Mouse (Mus musculus) T-helper 17 cell (primary cell): ENCODE results near the gene Adam22.
"Not testable (repeated sequence)": the region's sequence is repeated elsewhere in the genome, so short reads cannot be mapped to it uniquely, and the experiment has no call there.

Experiments used
- in situ Hi-C, 2 experiments: fragments of 300-600 bp; cut with MboI, MseI; formaldehyde crosslinking; loops; 1 replicate in 1 of 2; 2 replicates in 1 of 2; pipeline ENCODE4 v1.15.1; 2025; ENCODE audit warnings: high pct_unique_total_duplicates in 2 of 2

The Adam22 gene

DNA sequence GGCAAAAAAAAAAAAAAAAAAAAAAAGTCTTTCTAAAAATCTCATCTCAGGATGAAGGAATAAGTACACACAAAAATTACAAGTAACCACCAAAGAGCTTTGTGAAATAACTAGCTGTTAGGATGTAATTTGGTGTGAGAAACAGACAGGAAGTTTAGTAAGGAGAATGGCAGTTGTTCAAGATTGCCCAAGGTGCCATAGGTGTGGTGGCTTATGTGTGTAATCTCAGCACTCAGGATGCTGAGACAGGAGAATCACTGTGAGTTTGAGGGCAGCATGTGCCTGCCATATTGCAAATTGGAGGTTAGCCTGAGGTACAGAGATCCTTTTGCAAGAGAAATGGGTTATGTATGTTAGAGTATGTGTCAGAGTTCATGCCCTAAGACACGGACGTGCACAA lies 305.5 kb downstream of the Adam22 start:
- in situ Hi-C loops = loop anchor here (10.0 to 25.0 kb wide), 3 partner anchors 350 to 1100 kb away; partner anchors contain the start of genes Dbf4 (in 1 of the 2), Dmtf1 (in 1 of the 2) and Slc25a40 (in 1 of the 2)

DNA sequence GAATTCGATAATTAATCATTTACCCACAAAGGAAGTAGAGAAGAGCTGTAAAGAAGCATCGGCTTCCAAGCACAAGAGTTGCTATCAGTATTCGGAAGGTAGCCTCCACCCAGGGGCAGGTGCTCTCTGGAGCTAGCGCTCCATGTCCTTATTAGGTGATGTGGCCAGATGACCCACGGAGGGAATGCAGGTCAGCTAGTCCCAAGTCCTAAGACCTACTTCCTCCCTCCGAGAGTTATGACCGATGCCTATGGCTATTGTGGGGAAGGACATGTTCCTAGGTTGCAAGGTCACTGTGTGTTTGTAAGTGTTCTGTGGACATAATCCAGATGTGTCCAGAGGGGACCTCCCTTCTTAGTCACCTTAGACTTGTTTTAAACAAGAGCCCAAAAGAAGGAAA lies 309.9 kb downstream of the Adam22 start:
- in situ Hi-C loops = loop anchor here (25.0 kb wide), 2 partner anchors 354 to 1104 kb away; partner anchors contain the start of genes Dbf4 (in 1 of the 2), Dmtf1 (in 1 of the 2) and Slc25a40 (in 1 of the 2)

DNA sequence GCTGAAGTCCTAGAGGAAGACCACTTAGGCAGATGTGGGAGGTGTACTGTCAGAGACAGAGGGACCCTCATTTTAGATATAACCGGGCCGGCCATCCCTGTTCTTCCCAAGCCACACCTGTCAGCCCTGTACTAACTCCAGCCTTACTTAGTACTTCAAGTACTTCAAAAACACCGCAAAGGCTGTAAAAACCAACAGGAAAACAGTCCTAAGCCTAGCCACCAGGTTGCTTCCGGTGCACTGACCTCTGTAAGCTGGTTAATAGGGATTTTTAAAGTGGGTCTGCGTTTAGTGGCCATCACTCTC lies 311.0 kb downstream of the Adam22 start:
- in situ Hi-C loops = loop anchor here (25.0 kb wide), 2 partner anchors 355 to 1105 kb away; partner anchors contain the start of genes Dbf4 (in 1 of the 2), Dmtf1 (in 1 of the 2) and Slc25a40 (in 1 of the 2)

DNA sequence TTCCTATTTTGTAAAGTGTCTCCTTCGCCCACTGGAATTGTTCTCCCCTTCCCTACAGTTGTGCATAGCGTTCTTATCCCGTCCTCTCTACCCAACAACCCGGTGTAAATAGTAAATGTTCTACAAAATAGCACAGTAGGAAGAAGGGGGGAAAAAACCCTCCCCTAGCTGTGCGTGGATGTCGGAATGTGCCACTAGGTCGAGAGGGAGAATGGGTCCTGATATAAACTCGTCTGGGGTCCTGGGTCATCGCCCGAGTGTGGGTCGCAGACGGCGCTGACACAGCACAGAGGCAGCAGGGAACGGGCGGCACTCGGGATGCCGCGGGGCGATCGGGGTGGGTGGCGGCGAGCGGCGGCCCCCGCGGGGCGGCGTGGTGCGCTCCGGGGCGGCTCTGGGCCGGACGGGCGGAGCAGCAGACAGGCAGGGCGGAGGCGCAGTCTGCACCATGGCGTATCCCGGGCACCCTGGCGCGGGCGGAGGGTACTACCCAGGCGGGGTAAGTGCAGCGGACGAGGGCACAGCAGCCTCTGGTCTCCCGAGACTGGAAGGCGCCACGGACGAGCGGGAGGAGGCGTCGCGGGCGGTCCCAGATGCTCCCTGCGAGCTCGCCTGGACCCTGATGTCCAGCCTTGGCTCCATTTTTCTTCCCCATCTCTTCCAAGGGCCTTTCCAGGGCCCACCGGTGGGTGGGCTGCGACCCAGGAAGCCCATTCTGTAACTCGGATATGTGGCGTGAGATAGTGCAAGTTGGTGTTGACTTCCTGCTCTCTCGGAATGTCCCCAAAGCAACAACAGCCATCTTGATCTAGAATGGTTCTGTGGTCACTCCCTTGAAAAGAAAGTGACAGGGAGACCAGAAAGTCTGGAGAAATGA lies 311.6 kb downstream of the Adam22 start:
- in situ Hi-C loops = loop anchor here (25.0 kb wide), 2 partner anchors 356 to 1106 kb away; partner anchors contain the start of genes Dbf4 (in 1 of the 2), Dmtf1 (in 1 of the 2) and Slc25a40 (in 1 of the 2)

DNA sequence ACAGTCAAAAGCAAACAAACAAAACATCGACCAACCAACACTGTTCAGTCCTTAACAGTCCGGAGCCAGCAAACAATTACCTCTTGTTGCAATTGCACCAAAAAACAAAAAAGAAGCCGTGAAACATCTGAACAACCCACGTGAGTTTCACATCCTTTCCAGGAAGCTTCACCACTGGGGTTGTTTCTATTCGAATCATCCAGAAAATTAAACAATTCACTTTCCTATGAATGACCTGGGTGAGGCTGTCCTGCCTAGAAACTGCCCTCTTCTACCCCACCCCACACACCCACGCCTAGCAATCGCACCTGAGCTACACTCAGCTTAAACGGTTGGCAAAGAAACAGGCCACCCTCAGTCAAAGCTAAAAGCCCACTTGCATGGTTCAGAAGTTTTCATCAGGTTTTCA lies 312.2 kb downstream of the Adam22 start:
- in situ Hi-C loops = loop anchor here (25.0 kb wide), 2 partner anchors 357 to 1107 kb away; partner anchors contain the start of genes Dbf4 (in 1 of the 2), Dmtf1 (in 1 of the 2) and Slc25a40 (in 1 of the 2)

DNA sequence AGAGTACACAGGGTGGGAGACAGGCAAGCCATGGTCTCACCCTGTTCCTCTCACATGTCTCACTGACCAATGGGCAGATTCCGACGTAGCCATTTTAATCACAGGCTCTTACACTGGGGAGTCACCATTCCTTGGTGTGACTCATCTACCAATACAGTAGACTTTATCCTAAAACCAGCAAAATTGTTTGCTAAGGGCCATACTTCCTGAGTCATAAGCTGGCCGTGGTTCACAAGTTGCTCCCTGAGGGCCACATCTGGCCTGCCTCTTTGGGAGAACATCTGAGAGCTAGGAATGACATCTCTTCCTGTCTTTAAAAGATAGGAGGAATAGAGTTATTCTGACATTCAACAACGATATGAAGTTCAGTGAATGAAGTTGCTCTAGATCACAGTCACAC lies 314.1 kb downstream of the Adam22 start:
- in situ Hi-C loops = loop anchor here (25.0 kb wide), 2 partner anchors 358 to 1108 kb away; partner anchors contain the start of genes Dbf4 (in 1 of the 2), Dmtf1 (in 1 of the 2) and Slc25a40 (in 1 of the 2)

DNA sequence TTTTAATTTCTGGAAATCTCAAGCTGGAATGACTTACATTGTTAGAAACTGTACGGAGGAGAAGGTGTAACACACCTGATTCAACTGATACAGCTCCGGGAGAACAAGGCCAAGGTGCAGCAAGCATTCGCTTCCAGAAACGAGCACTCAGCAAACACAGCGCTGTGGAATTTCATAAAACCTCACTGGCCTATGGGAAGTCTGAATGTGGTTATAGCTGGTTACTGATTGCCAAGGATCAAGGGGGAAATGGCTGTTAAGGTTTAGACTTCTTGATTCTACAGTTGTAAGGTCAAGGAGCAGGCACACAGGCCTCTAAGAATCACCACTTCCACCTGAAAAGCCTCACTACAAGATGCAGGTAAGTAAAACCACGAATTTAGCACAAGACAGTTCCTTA lies 322.1 kb downstream of the Adam22 start, which contains the start of gene Sri:
TSS of gene Sri (plus strand) at position 224 of the 400 bp plus-strand sequence.
- in situ Hi-C loops = no loop called here

DNA sequence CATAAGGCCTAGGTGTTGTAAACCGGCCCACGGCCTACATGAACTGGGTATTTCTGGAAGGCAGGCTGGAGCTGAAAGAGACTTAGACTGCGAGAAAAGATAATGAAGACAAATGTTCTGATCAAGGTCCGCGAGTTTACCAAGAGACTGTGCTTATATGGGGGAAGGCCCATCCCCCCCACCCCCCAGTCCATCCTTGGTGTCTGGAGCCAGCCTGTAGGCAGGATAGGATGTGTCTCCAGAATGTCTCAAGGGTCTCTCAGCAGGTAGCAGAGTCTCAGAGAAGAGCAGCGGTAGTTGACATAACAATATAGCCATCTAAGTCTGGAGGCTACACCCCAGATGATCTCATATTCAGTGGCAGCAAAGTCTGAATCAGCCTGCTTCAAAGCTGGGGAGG lies 333.4 kb downstream of the Adam22 start:
- in situ Hi-C loops = not testable (repeated sequence)
